Mouse (Mus musculus) urinary bladder, postnatal 4 days (tissue): Measurements from ENCODE around the gene Rapgef2.
"Not testable (repeated sequence)": the region's sequence is repeated elsewhere in the genome, so short reads cannot be mapped to it uniquely, and the experiment has no call there.

Source experiments
- DNase-seq, 2 experiments: peaks; one replicate each; pipeline ENCODE4 v3.0.0; 2021 to 2022; ENCODE audit warnings: low spot score in 2 of 2

Rapgef2 gene

DNA sequence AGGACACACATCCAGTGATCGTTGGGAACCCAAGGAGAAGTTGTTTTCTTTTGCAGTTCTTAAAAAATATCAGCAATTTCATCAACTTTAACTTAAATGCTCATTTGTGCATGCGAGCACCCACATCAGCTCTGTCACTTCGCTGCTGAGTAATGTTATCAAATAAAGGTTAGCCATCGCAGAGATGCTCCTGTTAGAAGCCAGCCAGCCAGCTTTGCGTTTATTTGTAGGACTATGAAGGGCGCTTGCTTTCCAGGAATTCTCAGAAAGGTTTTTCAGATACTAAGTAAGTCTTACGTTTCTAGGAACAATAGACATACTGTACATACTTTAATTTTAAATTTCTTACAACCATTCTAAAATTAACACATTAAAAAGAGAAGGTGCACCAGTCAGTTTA, 185.5 kb downstream of the Rapgef2 start:
- DNase-seq, result no peak

DNA sequence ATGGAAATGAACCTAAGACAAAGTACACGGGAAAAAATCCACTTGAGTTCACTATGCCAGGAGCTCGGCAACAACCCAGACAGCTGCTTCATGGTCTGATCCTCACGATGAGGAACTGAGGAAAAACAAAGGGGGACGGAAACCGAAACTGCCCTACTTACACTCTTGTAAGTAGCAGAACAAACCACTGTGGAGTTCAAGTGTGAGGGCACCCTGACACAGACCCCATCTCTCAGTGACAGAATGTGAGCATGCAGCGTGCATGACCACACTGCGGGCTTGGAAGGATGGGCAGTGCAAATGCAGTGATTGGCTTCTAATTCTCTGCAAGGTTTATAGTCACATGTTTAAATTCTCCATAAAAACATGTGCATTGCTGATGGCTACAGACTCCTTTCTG, 197.2 kb downstream of the Rapgef2 start:
- no peak for DNase-seq

DNA sequence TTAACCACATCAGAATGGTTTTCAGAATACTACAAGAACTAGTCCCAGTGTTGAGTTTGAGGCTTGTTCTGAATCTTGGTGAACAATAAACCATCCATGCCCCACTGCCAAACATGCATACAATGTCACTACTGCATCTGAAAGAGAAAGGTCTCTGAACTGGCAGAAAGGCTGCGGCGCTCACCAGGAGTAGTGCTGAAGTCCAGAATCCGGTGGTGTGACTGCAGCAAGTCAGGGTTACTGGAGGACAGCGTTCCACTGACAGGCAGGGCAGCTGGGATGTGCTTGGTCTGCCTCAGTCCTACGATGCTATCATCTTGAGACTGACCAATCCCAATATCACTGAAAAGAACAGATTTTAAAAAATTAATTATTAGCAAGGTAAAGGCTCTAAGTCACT, 197.9 kb downstream of the Rapgef2 start:
- no peak for DNase-seq

DNA sequence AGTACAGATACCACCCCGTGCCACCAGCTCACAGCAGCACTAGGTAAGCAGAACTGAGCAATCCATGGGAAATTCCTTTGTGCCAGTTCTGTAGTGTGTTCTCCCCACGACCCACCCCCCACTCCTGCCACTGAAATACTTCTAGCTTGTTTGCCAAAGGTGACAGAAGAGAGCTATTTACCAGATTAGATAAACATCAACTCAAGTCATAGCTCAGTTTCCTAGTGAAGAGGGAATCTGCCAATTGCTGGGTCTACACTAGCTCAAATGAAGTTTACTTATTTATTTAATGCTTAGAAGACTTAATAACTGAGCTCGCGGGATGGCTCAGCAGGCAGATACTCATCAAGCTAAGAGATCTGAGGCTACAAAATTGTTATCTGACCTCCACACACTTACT, 200.0 kb downstream of the Rapgef2 start:
- no peak for DNase-seq

DNA sequence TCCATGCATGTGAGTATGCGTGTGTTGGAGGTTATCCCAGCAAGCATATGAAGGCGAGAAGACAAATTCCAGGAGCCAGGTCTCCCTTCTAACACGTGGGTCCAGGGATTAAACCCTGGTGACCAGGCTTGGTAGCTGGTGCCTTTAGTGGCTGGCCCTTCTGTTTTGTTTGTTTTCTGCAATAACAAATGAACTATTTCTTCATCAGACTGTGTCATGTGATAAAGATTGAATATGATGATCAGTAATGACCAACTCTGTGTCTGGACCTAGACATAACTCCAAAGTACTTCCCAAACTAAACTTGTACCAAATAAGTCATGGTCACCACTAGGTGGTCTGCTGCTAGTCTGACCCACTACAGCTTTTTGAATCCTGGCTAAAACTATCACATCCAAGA, 202.4 kb downstream of the Rapgef2 start:
- DNase-seq, result no peak

DNA sequence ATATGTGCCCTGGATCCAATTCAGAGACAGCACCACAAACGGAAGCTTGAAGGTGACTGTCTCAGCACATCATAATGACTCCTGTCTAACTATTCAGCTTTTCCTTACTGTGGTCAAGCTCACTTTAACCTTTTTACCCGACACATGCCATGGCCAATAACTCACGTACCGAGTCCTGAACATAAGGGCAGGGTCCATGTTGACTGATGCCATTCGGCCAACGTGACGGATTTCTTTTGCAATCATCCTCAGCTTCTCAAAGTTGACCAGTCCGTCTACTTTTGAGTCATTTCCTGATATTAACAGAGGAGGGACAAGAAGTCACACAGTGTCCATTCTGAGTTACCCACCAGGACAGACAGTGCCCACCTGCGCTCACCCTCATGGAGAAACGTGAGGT, 203.3 kb downstream of the Rapgef2 start:
- no peak for DNase-seq

DNA sequence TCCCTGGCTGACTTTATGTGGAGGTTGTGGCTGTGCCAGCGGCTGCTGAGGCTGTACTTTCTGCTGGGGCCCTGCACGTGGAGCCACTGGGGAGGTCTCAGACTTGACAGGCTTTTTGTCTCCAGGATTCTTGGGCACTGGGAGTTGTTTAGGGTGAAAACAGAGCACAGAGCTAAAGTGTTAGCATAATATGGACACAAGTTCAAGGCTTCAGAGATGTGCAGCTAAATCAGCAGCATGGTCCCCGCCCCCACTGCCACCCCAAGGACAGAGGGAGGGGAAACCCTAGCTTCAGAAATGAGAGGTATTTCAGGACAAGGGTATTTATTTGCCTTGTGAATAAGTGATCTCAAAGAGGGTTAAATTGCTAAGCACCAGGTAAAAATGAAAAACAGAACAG, 207.2 kb downstream of the Rapgef2 start:
- DNase-seq, result no peak

DNA sequence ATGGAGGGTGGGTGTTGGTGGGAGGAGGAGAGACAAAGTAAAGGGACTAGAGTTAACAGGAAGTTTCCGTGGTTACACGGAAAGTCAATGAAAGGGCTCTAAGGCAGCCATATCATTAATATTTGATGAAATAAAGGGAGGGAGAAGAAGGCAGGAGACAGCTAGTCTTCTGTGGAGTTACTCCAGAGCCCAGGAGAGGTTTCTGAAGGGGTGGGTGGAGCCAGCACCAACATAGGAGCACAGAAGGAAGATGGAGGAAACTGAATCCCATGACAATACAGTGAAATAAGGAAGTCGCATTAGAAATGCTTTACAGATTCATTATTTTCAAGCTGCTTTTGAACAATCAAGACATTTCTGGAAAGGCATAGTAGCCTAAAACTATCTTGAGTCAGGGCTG, 211.3 kb downstream of the Rapgef2 start:
- DNase-seq, result no peak

DNA sequence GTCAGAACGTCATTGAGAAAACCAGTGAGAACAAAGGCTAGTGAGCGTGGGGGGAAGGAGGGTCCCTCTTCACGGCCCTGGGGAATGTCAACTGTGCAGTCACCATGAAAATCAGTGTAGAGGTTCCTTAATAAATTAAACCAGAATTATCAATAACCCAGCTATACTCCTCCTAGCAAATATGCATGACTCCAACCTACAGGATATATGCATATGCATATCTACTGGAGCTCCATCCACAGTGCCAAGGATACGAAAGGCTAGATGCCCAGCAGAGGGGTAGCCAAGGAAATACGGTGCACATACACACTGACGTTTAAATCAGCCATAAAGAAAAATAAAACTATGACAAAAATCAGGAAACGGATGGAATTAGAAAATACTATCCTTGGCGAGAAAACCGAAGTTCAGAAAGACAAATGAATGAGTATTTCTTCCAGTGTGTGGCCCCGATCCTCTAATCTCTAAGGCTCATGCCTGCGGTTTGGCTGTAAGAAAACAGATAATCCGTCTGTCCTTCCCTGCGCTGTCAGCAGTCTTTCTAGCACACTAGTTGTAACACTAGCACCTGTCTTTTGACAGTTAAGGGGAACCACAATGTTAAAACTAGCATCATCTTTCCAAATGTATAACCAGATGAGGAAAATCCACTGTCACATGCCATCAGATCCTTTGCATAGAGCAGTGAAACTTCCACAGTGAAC, 212.6 kb downstream of the Rapgef2 start:
- no peak for DNase-seq

DNA sequence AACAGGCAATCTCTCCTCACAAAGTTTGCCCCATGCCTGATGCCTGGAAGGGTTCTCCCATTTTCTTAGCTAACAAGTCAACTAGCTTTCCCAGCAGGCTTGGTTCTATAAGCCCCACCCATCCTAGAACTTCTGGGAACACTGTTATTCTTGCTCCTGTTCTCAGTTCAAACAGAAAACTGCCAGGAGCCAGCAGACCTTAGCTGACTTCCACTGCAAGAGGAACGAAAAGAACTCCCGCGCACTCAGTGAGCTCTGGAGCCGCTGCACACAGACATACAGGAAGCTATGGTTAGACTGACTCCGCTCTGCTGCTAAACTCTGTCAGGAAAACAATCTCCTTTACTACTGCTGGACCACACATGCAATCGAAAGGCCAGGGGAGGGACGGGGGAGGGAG, 214.8 kb downstream of the Rapgef2 start:
- no peak for DNase-seq

DNA sequence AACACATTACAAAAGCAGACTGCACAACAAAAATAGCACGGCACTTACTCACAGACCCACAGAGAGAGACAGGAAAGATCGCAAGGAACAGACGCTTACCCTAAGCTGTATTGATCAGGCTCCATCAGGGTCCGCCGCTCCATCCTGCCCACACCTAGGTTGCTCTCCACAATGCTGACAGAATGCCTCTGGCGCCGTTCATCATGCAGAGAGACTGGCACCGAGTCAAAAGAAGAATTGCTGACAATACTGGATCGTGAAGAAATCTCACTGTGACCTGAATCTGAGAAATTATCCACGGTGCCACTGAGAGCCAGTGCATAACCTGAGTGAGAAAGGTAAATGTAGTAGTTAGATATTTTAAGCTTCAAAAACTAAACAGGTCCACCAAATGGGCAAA, 216.4 kb downstream of the Rapgef2 start:
- DNase-seq, result no peak

DNA sequence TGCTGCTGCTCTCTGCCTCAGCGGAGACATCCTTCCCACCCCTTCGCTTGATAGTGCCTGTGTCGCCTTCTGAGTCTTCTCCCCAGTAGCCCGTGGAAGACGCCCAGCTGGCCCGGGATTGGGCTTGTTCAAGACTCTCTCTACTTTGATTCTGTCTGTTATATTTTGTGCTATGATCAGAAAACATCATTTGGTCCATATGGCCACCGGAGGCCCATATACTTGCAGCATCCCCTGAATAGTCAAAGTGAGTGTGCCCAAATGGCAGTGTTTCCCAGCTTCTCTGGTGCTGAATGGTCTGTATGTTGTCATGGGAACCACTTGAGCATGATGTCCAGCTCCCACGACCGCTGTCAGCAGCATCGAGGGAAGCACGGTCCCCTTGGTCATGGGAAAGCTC, 217.3 kb downstream of the Rapgef2 start:
- DNase-seq, result no peak

DNA sequence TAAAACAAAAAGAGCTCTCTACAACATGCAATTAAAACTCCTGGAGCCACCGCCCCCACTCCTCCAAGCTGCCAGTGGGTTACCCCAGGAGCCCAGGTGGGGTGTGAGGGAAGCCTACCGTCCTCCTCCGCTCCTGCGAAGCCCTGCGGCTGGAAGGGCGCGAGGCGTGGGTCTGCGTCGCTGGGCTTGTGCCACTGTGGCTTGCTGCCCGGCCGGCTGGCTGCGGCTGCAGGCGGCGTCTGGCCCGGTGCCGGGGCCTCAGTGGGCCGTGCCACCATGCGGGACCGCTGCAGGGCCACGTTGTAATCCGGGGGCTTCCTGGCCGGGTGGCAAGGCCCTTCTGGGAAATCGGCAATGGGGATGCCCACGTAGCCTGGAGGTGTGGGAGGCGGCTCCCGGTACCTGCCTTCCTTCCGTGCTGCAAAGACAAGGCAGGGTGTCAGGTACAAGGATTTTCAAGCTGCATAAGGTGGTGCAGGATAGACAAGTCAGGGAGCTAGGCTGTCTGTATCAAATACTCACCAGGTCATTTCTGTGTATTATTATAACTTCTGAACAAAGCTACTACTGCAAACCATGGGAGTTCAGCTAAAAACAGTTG, 219.8 kb downstream of the Rapgef2 start:
- no peak for DNase-seq

DNA sequence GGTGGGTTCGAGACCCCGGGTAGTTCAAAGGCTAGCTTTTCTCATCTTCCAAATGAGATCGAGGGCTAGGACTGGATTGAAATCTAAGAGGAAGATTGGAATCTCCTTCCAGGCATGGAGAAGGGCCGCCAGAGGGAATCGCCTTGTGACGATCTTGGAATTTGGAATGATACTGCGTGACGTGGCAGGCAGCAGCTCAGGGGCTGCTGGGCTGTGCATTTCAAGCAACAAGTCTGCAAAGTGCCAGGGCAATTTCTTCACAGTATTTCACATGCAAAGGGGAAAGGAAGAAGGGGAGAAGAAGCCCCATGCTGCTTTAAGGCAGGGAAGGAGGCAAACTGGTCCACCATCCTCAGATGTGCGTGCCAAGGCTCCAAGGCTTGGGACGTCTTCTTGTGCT, 222.2 kb downstream of the Rapgef2 start:
- no peak for DNase-seq

DNA sequence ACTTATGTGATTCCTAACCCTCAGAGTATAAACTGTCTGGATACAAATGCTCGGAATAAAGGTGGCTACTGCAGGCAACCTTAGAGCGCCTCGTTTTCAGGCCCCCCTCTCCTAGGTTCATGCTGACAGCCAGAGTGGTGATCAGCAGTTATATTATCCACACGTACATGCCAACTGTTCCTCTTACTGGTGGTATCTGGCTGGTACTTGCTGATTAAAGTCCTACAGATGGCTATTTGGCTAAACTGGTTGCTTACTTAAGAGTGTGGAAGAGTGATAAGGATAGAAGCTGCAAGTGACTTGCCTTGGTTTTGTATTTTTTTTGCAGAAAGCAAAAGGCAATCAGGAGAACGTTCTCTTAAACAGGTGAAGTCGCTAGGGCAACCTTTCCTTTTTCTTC, 224.9 kb downstream of the Rapgef2 start:
- no peak for DNase-seq

DNA sequence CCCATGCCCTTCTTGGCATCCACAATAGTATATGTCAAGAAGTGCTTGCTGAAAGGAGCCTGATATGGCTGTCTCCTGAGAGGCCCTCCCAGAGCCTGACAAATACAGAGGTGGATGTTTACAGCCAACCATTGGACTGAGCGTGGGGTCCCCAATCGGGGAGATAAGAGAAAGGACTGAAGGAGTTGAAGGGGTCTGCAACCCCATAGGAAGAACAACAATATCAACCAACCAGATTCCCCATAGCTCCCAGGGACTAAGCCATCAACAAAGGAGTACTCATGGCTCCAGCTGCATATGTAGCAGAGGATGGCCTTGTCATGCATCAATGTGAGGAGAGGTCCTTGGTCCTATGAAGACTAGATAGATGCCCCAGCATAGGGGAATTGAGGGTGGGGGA, 227.8 kb downstream of the Rapgef2 start:
- DNase-seq, result not testable (repeated sequence)

DNA sequence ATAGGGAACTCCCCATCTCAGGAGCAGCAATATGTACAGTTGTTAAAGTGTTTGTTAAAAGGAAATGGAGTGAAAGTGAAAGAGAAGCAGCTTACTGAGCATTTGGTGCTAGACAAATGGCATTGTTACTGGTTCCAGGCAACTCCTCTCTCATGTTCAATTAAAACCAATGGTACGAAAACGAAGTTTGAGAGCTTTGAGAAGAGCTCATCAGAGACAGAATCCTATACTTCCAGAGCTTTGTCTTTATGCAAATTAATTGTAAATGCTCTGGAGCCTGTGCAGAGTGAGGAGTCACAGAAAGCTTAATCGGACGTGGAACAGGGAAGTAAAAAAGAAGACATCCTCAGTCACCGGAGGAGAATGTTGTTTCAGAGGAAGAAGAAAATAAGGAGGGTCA, 241.1 kb downstream of the Rapgef2 start:
- no peak for DNase-seq

DNA sequence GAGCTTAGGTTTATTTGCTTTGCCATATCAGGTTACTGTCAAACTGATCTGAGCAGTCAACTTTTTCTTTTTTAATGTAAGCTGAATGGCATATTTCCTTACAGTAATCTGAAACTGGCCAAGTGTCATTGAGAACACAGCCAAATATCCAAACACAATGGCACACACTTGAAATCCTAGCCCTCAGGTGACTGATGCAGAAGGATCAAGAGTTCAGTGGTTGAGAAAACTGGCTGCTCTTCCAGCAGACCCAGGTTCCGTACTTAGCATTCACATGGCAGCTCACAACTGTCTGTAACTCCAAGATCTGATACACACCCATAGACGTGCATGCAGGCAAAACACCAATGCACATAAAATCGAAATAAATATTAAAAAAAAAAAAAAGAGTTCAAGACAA, 243.3 kb downstream of the Rapgef2 start:
- no peak for DNase-seq

DNA sequence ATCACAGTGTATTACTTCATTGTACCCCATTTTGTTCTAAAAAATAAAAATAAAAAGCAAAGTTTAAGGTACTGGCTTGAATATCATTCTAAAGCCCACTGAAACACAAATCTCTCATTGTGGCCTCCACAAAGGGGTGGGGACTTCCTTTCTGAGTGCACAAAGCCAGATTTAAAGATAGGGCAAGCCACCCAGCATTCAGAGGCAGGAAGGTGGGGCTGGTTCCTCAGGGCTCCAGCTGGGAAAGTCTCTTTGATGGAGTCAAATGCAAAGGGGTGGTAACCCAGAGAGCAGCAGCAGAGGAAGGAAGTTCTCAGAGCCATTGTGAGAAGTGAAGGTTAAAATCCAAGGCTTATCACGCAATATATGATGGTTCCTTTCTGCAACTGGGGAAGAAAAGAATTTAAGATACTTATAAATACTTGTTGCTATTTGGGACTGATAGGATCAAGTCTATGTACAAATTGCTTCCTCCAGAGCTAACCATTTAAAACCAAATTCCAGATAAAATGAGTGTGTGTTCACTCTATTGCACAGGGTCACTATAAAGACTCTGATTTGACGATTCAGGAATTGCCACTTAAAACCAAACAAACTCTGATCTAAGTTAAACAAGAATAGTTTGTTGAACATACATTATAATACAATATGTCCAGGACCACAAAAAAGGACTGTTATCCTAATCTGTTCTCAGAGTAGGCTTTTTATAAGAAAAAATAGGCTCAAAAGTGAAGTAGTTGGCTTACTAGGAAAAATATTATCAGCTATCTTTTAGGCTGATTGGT, 246.5 kb downstream of the Rapgef2 start:
- no peak for DNase-seq

DNA sequence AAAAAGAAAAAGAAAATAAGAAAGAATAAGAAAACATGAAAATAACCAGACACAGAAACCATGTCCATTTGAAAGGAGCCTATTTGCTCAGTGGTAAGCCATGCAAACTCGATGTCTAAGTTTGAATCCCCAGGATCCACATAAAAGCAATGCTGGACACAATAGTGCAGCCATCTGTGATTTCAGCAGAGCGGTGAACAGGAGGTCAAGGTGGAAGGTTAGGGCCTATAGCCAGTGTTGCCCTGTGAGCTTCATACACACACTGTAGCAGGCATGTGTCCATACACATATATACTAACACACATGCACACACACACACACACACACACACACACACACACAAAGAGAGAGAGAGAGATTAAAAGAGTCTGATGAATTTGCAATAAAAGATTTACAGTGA, 247.3 kb downstream of the Rapgef2 start:
- DNase-seq, result no peak

DNA sequence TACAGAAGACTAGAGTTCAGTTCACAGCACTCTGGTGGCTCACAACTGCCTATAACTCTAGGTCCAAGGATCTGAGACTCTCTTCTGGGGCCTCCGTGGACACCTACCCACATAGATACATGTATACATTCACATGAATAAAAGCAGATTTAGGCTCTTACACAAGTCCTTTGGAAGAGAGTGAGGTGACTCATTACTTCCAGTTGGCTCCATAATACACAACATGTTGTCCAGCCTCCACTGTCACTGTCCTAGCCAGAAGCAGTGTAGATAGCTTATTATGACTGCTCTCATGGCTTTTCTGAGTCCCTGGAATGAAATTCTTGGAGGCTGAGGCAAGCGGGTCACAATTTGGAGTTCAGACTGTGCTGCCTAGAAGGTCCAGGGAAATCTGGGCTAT, 251.9 kb downstream of the Rapgef2 start:
- no peak for DNase-seq

DNA sequence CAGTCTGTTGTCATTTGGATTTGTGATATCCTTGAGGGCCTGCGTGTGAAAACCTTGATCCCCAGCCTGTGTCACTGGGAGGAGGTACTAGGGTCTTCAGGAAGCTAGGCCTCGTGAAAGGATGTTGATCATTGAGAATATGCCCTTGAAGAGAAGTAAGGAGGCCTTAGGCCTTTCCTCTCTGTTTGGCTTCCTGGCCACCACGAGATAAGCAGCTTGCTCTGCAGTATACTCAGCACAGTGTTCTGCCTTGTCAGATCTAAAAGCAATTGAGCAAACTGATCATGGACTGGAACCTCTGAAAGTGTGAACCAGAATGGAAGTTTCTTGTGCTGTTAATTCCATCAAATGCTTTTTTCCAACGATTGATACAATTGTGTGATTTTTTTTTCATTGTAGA, 255.5 kb downstream of the Rapgef2 start:
- DNase-seq, result no peak
